Mouse (Mus musculus) heart, adult 10 weeks (tissue): ENCODE measurements around the gene Ints6. TPM values are rescaled to one million over a fixed set of nuclear protein-coding genes. Genes with fewer than 3 reads are reported as not detected.

Experiments used
- polyA plus RNA-seq: library from polyadenylated mRNA; stranded (reverse); fragments of 350-450 nt; fragmentation: Illumina TruSeq; extraction: RNeasy Lipid Tissue Mini Kit (QIAGEN cat#74804); gene quantifications from one replicate; pipeline ENCODE4 v1.2.3, GENCODE M21; 2014; ENCODE audit warnings: low read depth, low replicate concordance

Gene Ints6
- polyA plus RNA-seq, result 11.6 TPM

DNA sequence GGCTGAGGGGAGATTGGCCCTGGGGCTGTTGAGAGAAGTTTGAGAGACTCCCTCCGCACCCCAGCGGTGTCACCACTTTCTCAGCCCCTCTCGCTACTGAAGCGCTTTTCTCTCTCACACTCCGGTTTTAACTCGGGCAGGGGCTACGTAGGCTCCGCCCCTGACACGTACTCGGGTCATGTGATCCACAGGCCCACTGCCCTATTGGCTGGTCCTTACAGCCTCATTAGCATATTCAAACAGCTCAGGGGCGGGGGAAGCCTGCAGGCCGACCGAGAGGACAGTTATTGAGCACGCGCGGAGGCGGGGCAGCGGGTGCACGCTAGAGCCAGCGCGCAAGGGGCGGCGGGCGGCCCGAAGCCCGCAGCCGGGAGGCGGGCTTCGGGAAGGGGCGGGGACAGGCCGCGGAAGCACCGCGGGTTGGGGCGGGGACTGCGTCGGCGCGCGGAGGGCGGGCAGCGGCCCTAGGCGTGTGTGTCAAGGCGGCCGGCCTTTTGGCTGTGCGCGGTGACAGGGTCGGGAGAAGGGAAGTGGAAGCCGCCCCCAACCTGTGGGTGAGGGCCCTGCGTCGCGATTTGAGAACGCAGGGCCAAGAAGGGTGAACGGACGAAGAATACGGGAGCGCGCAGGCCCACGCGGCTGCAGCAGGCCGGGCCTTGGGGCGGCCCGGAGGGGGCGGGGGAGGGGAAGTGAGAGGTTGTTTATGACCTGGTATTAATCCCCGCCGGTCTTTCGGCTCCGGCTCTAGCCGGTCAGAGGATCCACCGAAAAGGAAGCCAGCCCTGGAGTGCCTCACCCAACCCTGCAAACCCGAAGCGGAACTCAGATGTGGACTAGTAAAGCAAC lies at the start of gene Ints6:
Ints6 (minus strand) TSS at position 134 of the 846 bp plus-strand sequence.

DNA sequence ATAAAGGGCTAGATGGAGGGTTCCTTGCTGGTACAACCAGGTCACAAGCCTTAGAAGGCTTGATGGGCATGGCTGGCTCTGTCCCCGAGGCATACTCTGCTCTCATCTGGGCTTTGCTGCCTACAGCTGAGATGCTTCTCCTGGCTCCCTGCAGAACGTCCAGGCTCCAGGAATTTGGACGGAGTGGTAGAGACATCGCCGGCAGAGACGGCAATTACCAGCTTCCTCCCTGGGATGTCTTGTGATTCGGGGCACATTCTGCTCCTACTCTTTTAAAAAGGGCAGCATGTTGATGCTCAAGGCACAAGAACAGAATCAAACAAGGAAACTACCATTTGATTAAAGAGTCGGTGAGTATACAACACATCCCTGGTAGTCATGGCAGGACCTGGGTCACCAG lies 97.6 kb downstream of the Ints6 start, which contains the start of gene Serpine3:
Serpine3 (plus strand) TSS at position 301 of the 400 bp plus-strand sequence.

Other genes starting within 250 kb of the Ints6 start
- gene Fam124a, start 205.4 kb downstream of the Ints6 start, polyA plus RNA-seq, result 4.7 TPM
- not detected for gene Gm4131, start 194.2 kb downstream of the Ints6 start, polyA plus RNA-seq
- not detected for gene Serpine3, start 97.5 kb downstream of the Ints6 start, polyA plus RNA-seq
- gene Wdfy2, start 76.5 kb upstream of the Ints6 start, polyA plus RNA-seq, result 8.1 TPM
- not detected for gene Defb48, start 223.3 kb upstream of the Ints6 start, polyA plus RNA-seq
- gene Defb47, start 236.9 kb upstream of the Ints6 start, polyA plus RNA-seq, result not detected